Mouse (Mus musculus) heart, postnatal 36 days (tissue): ENCODE results near the gene Gal3st1. TPM values are rescaled to one million over a fixed set of nuclear protein-coding genes. Genes with fewer than 3 reads are reported as not detected.

ENCODE experiments used
- DNase-seq, 2 experiments: peaks; one replicate each; pipeline ENCODE4 v3.0.0; 2021 to 2022
- intact Hi-C: fragments of 180-260 bp; cut with DNase I; formaldehyde crosslinking; loops from one replicate; pipeline ENCODE4 v1.15.1; 2025
- total RNA-seq, 2 experiments: library from RNA; stranded (reverse); gene quantifications; 2 replicates each; pipeline ENCODE4 v1.2.3; 2021

Gene Gal3st1
- total RNA-seq, 2 experiments from 2014 or later, result 0.19 to 0.22 TPM

- intact Hi-C loops, result no loop called here
- DNase-seq, result no peak
Observed at GRCm38 (mm10) chr11:4031126-4031941, 47.9 kb downstream of the Gal3st1 start, which contains the start of gene Sec14l4. Gene Sec14l4 (plus strand): TSS chr11:4031462.

GRCm38 (mm10) chr11:4031961-4032360, 48.5 kb downstream of the Gal3st1 start:
- intact Hi-C loops, result no loop called here

GRCm38 (mm10) chr11:4033471-4033870, 50.0 kb downstream of the Gal3st1 start:
- intact Hi-C loops, result no loop called here

More at GRCm38 (mm10) chr11:4031961-4032360, 48.5 kb downstream of the Gal3st1 start:
- DNase-seq, result no peak

GRCm38 (mm10) chr11:4034169-4034568, 50.7 kb downstream of the Gal3st1 start:
- no peak for DNase-seq
- intact Hi-C loops, result no loop called here

More at GRCm38 (mm10) chr11:4033471-4033870, 50.0 kb downstream of the Gal3st1 start:
- DNase-seq, result no peak

- intact Hi-C loops, result no loop called here
- peak in 1 of 2 experiments; percentile 19 for DNase-seq
Observed at GRCm38 (mm10) chr11:4035116-4035892, 51.9 kb downstream of the Gal3st1 start.

- intact Hi-C loops, result no loop called here
- DNase-seq, result peak in 1 of 2 experiments; percentile 14
Observed at GRCm38 (mm10) chr11:4035916-4036315, 52.5 kb downstream of the Gal3st1 start.

GRCm38 (mm10) chr11:4036365-4037084, 53.1 kb downstream of the Gal3st1 start:
- intact Hi-C loops, result no loop called here
- DNase-seq, result no peak

- intact Hi-C loops, result no loop called here
- DNase-seq, result no peak
Observed at GRCm38 (mm10) chr11:4039951-4040350, 56.5 kb downstream of the Gal3st1 start.

- DNase-seq, result no peak
- intact Hi-C loops, result no loop called here
Observed at GRCm38 (mm10) chr11:4041123-4041625, 57.7 kb downstream of the Gal3st1 start.

- no peak for DNase-seq
- intact Hi-C loops, result no loop called here
Observed at GRCm38 (mm10) chr11:4043081-4043480, 59.6 kb downstream of the Gal3st1 start.

- intact Hi-C loops, result no loop called here
- no peak for DNase-seq
Observed at GRCm38 (mm10) chr11:4046526-4046925, 63.1 kb downstream of the Gal3st1 start.

GRCm38 (mm10) chr11:4047766-4048165, 64.3 kb downstream of the Gal3st1 start:
- intact Hi-C loops, result no loop called here
- no peak for DNase-seq

- intact Hi-C loops, result no loop called here
- no peak for DNase-seq
Observed at GRCm38 (mm10) chr11:4048438-4048837, 65.0 kb downstream of the Gal3st1 start.

Other genes starting within 250 kb of the Gal3st1 start
- gene Osbp2, start 119.7 kb upstream of the Gal3st1 start, total RNA-seq, result 10 to 100 TPM; 14.1 to 14.3 TPM
- under 1 TPM; 0.54 to 0.92 TPM for gene 4921536K21Rik, start 88.5 kb upstream of the Gal3st1 start, total RNA-seq
- gene Dusp18, start 88.4 kb upstream of the Gal3st1 start, total RNA-seq, result 10 to 100 TPM; 28.3 to 48.8 TPM
- gene Slc35e4, start 69.0 kb upstream of the Gal3st1 start, total RNA-seq, result 1 to 10 TPM; 5.3 to 5.5 TPM
- 10 to 100 TPM; 43.7 to 52.1 TPM for gene Tcn2, start 51.5 kb upstream of the Gal3st1 start, total RNA-seq
- gene Pes1, start 19.7 kb upstream of the Gal3st1 start, total RNA-seq, result 10 to 100 TPM; 27.9 to 29.2 TPM
- not detected for gene 4930556J24Rik, start 6.9 kb upstream of the Gal3st1 start, total RNA-seq
- under 1 TPM; 0.36 to 0.57 TPM for gene Sec14l4, start 47.8 kb downstream of the Gal3st1 start, total RNA-seq
- not detected for gene Sec14l3, start 81.2 kb downstream of the Gal3st1 start, total RNA-seq
- gene Mtfp1, start 111.8 kb downstream of the Gal3st1 start, total RNA-seq, result 100 to 1,000 TPM; 115 to 136 TPM
- gene Sec14l2, start 139.8 kb downstream of the Gal3st1 start, total RNA-seq, result under 1 TPM; 0.69 to 0.87 TPM
- 10 to 100 TPM; 14.0 to 15.1 TPM for gene Rnf215, start 151.6 kb downstream of the Gal3st1 start, total RNA-seq
- 1 to 10 TPM; 5.0 to 5.3 TPM for gene Ccdc157, start 176.7 kb downstream of the Gal3st1 start, total RNA-seq
- 10 to 100 TPM; 32.7 to 36.7 TPM for gene Sf3a1, start 176.7 kb downstream of the Gal3st1 start, total RNA-seq
- 10 to 100 TPM in 1 of 2 experiments, 1 to 10 TPM in 1; 8.6 to 11.2 TPM for gene Tbc1d10a, start 203.2 kb downstream of the Gal3st1 start, total RNA-seq
- gene Castor1, start 234.6 kb downstream of the Gal3st1 start, total RNA-seq, result 1 to 10 TPM; 5.2 to 5.5 TPM